ENCODE assay signal across 8 mouse cellular contexts in the genomic region with DNA sequence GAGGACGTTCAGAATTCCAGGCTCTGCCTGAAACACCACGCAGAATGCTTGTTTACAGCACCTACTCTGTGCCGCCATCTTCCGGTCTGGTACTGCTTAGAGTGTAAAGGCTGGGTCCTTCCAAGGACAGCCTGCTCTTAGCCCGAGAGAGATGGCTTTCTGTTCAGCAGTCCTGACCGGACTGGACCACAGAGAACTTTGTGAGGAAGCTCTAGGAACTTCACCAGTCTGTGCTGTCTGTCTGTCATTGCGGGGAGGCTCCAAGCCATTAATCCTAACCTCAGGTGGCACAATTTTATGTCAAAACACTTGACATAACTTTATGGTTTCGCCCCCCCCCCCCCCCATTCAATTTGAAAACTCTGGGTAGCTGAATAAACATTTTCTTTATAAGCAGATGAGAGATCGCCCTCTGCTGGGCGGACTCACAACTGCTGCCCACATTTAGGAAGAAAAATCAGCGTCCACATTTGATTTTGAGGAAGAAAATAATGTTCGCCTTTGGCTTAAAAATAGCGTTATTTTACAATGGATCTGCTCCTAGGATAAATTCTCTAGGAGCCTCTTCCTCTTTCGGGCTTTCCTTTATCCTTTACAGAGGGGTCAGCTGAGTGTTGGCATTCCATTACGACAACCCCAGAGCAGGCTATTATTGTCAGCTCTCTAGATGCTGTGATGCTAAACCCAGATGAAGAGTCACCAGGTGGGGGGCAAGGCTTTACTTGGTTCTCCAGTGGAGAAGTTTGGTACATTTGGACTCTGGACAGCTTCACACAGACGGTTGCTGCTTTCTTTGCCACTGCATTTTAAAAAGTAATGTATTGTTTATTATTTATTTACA.
DNase-seq lines count a peak whose midpoint lies in the region; ATAC-seq and TF ChIP-seq lines count a peak whose summit lies in the region.

No protein-coding gene starts in this region.

- H3K4me2 ChIP-seq in midbrain, embryonic 13.5 days (replicated peaks): peak overlapping the region; percentile 33
- peak overlapping the region; percentile 41 for H3K4me2 ChIP-seq in stomach, postnatal 0 days (replicated peaks; ENCODE audit: low read depth)

- no peak for TF ChIP-seq EP300 in heart, adult 2 months (IDR thresholded peaks at IDR 0.05; ENCODE audit: insufficient read depth, low read depth, low read length)
- TF ChIP-seq EP300 in stomach, postnatal 0 days (optimal IDR thresholded peaks at IDR 0.05): no peak

- intact Hi-C loops in heart, adult 2 months (cut with DNase I): loop anchor here (1.0 to 2.0 kb wide), 3 partner anchors 79 to 143 kb away; partner anchors contain the start of gene Eva1a

- H3K4me1 ChIP-seq in heart, adult 2 months (ENCODE audit: control insufficient read depth, insufficient read depth, low read length): 0 out of 2 replicates have a peak, but pooled peaks cover 2% of the 10 kb centered on the region
- H3K4me1 ChIP-seq in limb, embryonic 10.5 days: peaks cover 16% of the 10 kb centered on the region
- H3K4me1 ChIP-seq in midbrain, embryonic 13.5 days (replicated peaks): 0 out of 2 replicates have a peak, but pooled peaks cover 3% of the 10 kb centered on the region
- H3K4me1 ChIP-seq in stomach, postnatal 0 days (replicated peaks; ENCODE audit: control insufficient read depth, insufficient read depth): no peaks in the 10 kb centered on the region

- TF ChIP-seq POLR2A in heart, adult 2 months (IDR thresholded peaks at IDR 0.05; ENCODE audit: insufficient read depth, low read depth, low read length): no peak

- peak; percentile 6 for DNase-seq in cerebellum, adult 11 months
- DNase-seq in embryo, embryonic 11.5 days (ENCODE audit: low read depth, low spot score): peak; percentile 59
- peak; percentile 40 to 61 for DNase-seq in heart, adult 2 months
- DNase-seq in kidney, adult 18-20 months: peak; percentile 84
- DNase-seq in limb, embryonic 10.5 days (ENCODE audit: low spot score): peak; percentile 58
- peak; percentile 51 for DNase-seq in stomach, postnatal 0 days (ENCODE audit: low spot score)

- H3K9me3 ChIP-seq in limb, embryonic 10.5 days (replicated peaks): no peaks in the 10 kb centered on the region
- no peaks in the 10 kb centered on the region for H3K9me3 ChIP-seq in midbrain, embryonic 13.5 days
- no peaks in the 10 kb centered on the region for H3K9me3 ChIP-seq in stomach, postnatal 0 days (ENCODE audit: control insufficient read depth, low read length)

- peak; percentile 70 for TF ChIP-seq CTCF in heart, adult 2 months (IDR thresholded peaks at IDR 0.05)
- peak; percentile 71 for TF ChIP-seq CTCF in stomach, postnatal 0 days (IDR thresholded peaks at IDR 0.05; ENCODE audit: low read depth)

- H3K27ac ChIP-seq in heart, adult 2 months: peak overlapping the region; percentile 31; the same call in 1 of the 2 replicates
- peak overlapping the region; percentile 42; the same call in 1 of the 2 replicates for H3K27ac ChIP-seq in limb, embryonic 10.5 days
- no peak overlapping the region for H3K27ac ChIP-seq in midbrain, embryonic 13.5 days
- H3K27ac ChIP-seq in stomach, postnatal 0 days (replicated peaks): no peak overlapping the region

- H3K27me3 ChIP-seq in heart, adult 2 months (ENCODE audit: control insufficient read depth, insufficient read depth, low read length): no peaks in the 10 kb centered on the region
- no peaks in the 10 kb centered on the region for H3K27me3 ChIP-seq in limb, embryonic 10.5 days (ENCODE audit: low read depth, poor library complexity, severe bottlenecking)
- H3K27me3 ChIP-seq in midbrain, embryonic 13.5 days: no peaks in the 10 kb centered on the region
- H3K27me3 ChIP-seq in stomach, postnatal 0 days (ENCODE audit: control insufficient read depth, insufficient read depth, low read length): no peaks in the 10 kb centered on the region

- WGBS in heart, adult 2 months: 24% methylated on average over 16 of the region's 16 CpGs
- 33% methylated on average over 16 of the region's 16 CpGs for WGBS in limb, embryonic 10.5 days
- WGBS in midbrain, embryonic 13.5 days: 20% methylated on average over 16 of the region's 16 CpGs
- WGBS in stomach, postnatal 0 days: 26% methylated on average over 16 of the region's 16 CpGs

- no peak overlapping the region for H3K9ac ChIP-seq in heart, adult 2 months (ENCODE audit: low read depth, low read length)
- H3K9ac ChIP-seq in midbrain, embryonic 13.5 days (replicated peaks): 0 out of 2 replicates have a peak overlapping the region, but pooled peaks have one; percentile 21
- H3K9ac ChIP-seq in stomach, postnatal 0 days (ENCODE audit: low read length): no peak overlapping the region

- H3K36me3 ChIP-seq in heart, adult 2 months (ENCODE audit: control insufficient read depth, insufficient read depth, low read length): no peaks in the 10 kb centered on the region
- H3K36me3 ChIP-seq in limb, embryonic 10.5 days: no peaks in the 10 kb centered on the region
- H3K36me3 ChIP-seq in midbrain, embryonic 13.5 days: no peaks in the 10 kb centered on the region
- no peaks in the 10 kb centered on the region for H3K36me3 ChIP-seq in stomach, postnatal 0 days (ENCODE audit: control insufficient read depth, insufficient read depth, low read length)

- ATAC-seq in cerebellum, adult (ENCODE audit: insufficient number of reproducible peaks, low FRiP score, low TSS enrichment): no peak; the same call in 1 of the 2 replicates
- ATAC-seq in midbrain, embryonic 13.5 days: peak; percentile 79
- peak; percentile 59 for ATAC-seq in stomach, postnatal 0 days (ENCODE audit: low FRiP score, low TSS enrichment)

- H3K4me3 ChIP-seq in heart, adult 2 months: peak overlapping the region; percentile 20; the same call in 1 of the 2 replicates
- H3K4me3 ChIP-seq in limb, embryonic 10.5 days: peak overlapping the region; percentile 31; the same call in 1 of the 2 replicates
- H3K4me3 ChIP-seq in midbrain, embryonic 13.5 days (replicated peaks): peak overlapping the region; percentile 9
- H3K4me3 ChIP-seq in stomach, postnatal 0 days (ENCODE audit: low read depth, low read length): 0 out of 2 replicates have a peak overlapping the region, but pooled peaks have one; percentile 15

- H3K79me2 ChIP-seq in heart, adult 2 months (replicated peaks; ENCODE audit: control insufficient read depth, insufficient read depth, low read length): no peaks in the 10 kb centered on the region

Comparison
In these comparisons a context has a peak if more than half of its experiments do, and no peak if none do; other contexts are left out.
1. DNase-seq: peak in every context shown above with its lines; median percentile 84 in kidney, adult 18-20 months; 59 in embryo, embryonic 11.5 days; 58 in limb, embryonic 10.5 days; 51 in stomach, postnatal 0 days; 50 in heart, adult 2 months; 6 in cerebellum, adult 11 months.
2. H3K27ac ChIP-seq: peak in heart, adult 2 months (single experiment) and limb, embryonic 10.5 days (single experiment); none in midbrain, embryonic 13.5 days (single experiment) and stomach, postnatal 0 days (single experiment).
3. Peak in every context shown above with its lines, with median percentiles within 50 percentile points of each other: H3K4me3 ChIP-seq.